Mouse (Mus musculus): ENCODE measurements around the gene Jtb. TPM values are rescaled to one million over a fixed set of nuclear protein-coding genes. Genes with fewer than 3 reads are reported as not detected.

Gene Jtb
- 87.6 and 100 TPM in 2 replicates for polyA plus RNA-seq (2015; fragmentation: Nextera tagmentation; extraction: Ambion mirVana)

DNA sequence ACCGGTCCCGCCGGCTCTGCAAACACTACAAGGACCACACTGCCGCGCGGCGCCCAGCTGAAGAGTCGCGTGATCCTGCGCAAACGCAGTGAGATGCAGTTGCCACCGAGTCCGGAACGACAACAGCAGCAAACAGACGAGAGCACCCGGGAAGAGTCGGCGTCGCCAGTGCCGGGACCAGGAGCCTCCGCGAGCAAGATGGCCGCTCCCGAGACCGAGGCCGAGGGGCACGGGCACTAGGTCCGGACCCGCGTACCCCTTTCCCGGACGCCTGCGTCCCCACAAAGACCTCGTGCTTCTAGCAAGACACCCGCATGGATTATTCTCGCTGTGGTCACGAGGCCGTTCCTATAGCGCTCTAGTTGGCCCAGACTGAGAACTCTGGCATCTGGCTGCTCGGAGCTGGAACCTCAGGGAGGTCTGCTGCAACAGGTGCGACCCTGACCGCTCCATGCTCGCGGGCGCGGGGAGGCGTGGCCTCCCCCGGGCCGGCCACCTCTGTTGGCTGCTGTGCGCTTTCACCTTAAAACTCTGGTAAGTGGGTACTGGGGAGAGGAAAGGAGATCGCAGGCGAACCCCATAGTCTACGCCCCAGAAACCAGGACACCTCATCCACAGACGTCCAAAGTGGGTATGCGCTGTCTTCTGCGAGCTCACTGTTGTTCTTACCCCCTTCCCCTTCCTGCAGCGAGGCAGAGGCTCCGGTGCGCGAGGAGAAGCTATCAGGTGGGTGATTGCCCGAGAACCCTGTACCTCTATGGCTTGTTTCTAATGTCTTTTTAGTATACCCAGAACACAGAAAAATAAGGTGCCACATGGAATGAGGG, at the start of gene Jtb:
Gene Jtb (plus strand): TSS at position 91 of the 827 bp plus-strand sequence.
- H3K4me1 ChIP-seq (ENCODE audit: control insufficient read depth, insufficient read depth, low read length), result peaks cover 6% of the 10 kb centered on the region
- peak within 1 kb of the TSS; percentile 56 for H3K4me3 ChIP-seq (ENCODE audit: low read depth, low read length)
- peak within 1 kb of the TSS; percentile 66 for H3K4me2 ChIP-seq (ENCODE audit: low read length)
- H3K36me3 ChIP-seq (ENCODE audit: control insufficient read depth, insufficient read depth, low read length), result peaks cover 8% of the 10 kb centered on the region
- H3K27ac ChIP-seq (ENCODE audit: low read length), result peak within 1 kb of the TSS; percentile 80
- H3K27me3 ChIP-seq (ENCODE audit: control insufficient read depth, insufficient read depth, low read depth, low read length), result no peaks in the 10 kb centered on the region
- no peaks in the 10 kb centered on the region for H3K9me3 ChIP-seq (replicated peaks; ENCODE audit: control insufficient read depth, low read length, poor library complexity, severe bottlenecking)
- peak; percentile 99 for ATAC-seq
- under 1% methylated on average over 61 of the region's 61 CpGs for WGBS
- H3K9ac ChIP-seq (ENCODE audit: low read depth, low read length), result peak within 1 kb of the TSS; percentile 66

DNA sequence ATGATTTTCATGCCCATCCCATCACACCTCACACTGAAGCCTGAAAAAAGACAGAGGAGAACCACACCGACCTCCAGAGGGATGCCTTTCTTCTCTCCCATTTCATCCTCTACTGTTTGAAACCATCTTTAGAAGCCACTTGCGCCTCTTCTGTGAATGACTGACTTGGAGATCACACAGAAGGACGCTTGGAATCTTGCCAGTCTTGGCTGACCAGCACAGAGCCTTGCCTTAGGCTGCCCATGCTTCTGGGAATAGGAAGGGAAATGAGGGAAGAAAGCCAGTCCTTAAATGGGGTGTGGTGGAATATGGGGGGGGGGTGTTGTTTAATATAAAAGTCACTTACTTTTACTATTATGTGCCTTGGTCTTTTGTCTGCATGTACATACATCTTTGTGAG, 47.8 kb upstream of the Jtb start:
- Histone ChIP-seq H3K27ac (ENCODE audit: low read length) (no peak overlapping the region), H3K9me3 (replicated peaks; ENCODE audit: control insufficient read depth, low read length, poor library complexity, severe bottlenecking) (no peaks in the 10 kb centered on the region), H3K9ac (ENCODE audit: low read depth, low read length) (no peak overlapping the region), H3K4me2 (ENCODE audit: low read length) (no peak overlapping the region), H3K27me3 (ENCODE audit: control insufficient read depth, insufficient read depth, low read depth, low read length) (no peaks in the 10 kb centered on the region), H3K4me3 (ENCODE audit: low read depth, low read length) (no peak overlapping the region), H3K36me3 (ENCODE audit: control insufficient read depth, insufficient read depth, low read length) (no peaks in the 10 kb centered on the region), H3K4me1 (ENCODE audit: control insufficient read depth, insufficient read depth, low read length) (no peaks in the 10 kb centered on the region)
- WGBS, result 67% methylated on average over 3 of the region's 3 CpGs
- ATAC-seq, result no peak

DNA sequence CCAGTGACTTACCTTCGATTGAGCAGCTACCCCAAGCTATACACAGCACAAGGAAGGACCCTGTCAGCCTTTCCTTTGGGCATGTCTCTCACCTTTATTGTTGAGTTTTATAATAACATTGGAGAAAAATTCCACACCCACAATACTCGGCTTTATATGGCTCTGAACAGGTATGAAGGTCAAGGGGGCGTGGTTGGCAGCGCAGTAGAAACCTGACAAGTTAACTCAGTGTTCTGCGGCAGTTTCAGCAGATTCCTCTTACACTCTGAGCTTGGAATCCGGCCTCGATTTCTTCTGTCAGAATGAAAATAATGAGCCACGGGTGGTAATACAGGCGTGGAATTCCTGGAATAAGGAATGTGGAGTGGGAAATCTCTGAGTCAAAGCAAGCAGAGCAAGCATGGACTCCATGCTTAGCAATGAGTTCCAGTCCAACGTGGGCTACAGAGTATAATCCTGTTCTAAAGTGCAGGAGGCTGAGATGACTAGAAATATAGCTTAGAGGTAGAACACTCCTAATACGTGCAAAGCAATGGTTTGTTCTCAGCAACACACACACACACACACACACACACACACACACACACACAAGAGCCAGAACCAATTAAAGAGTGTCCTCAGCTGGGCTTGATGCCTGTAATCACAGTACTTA, 40.4 kb upstream of the Jtb start:
- no peak for ATAC-seq
- H3K9ac ChIP-seq (ENCODE audit: low read depth, low read length), result no peak overlapping the region
- H3K9me3 ChIP-seq (replicated peaks; ENCODE audit: control insufficient read depth, low read length, poor library complexity, severe bottlenecking), result no peaks in the 10 kb centered on the region
- H3K27ac ChIP-seq (ENCODE audit: low read length), result no peak overlapping the region
- no peaks in the 10 kb centered on the region for H3K36me3 ChIP-seq (ENCODE audit: control insufficient read depth, insufficient read depth, low read length)
- H3K27me3 ChIP-seq (ENCODE audit: control insufficient read depth, insufficient read depth, low read depth, low read length), result no peaks in the 10 kb centered on the region
- 82% methylated on average over 11 of the region's 11 CpGs for WGBS
- H3K4me2 ChIP-seq (ENCODE audit: low read length), result no peak overlapping the region
- no peak overlapping the region for H3K4me3 ChIP-seq (ENCODE audit: low read depth, low read length)
- no peaks in the 10 kb centered on the region for H3K4me1 ChIP-seq (ENCODE audit: control insufficient read depth, insufficient read depth, low read length)

DNA sequence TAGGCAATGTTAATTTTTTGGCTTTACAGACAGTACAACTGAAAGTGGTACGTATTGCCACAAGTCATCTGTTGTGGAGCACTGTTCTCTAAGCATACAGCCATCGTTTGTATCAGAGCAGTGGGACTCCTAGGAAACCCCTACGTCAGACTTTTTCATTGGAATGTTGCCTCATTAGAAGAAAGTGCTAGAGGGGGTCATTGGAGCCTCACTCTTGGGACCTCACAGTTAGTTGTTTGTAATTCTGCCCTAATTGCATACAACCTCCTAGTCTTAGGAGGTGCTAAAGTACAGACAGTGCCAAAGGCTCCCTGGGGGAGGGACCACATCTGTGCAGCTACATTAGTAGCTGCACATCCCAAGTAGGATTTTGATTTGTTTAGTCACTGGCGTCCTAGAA, 36.6 kb upstream of the Jtb start:
- WGBS, result 69% methylated on average over 4 of the region's 4 CpGs
- H3K27ac ChIP-seq (ENCODE audit: low read length), result no peak overlapping the region
- H3K4me2 ChIP-seq (ENCODE audit: low read length), result no peak overlapping the region
- H3K27me3 ChIP-seq (ENCODE audit: control insufficient read depth, insufficient read depth, low read depth, low read length), result no peaks in the 10 kb centered on the region
- H3K9ac ChIP-seq (ENCODE audit: low read depth, low read length), result no peak overlapping the region
- H3K36me3 ChIP-seq (ENCODE audit: control insufficient read depth, insufficient read depth, low read length), result no peaks in the 10 kb centered on the region
- ATAC-seq, result no peak
- H3K4me1 ChIP-seq (ENCODE audit: control insufficient read depth, insufficient read depth, low read length), result no peaks in the 10 kb centered on the region
- H3K9me3 ChIP-seq (replicated peaks; ENCODE audit: control insufficient read depth, low read length, poor library complexity, severe bottlenecking), result no peaks in the 10 kb centered on the region
- no peak overlapping the region for H3K4me3 ChIP-seq (ENCODE audit: low read depth, low read length)

DNA sequence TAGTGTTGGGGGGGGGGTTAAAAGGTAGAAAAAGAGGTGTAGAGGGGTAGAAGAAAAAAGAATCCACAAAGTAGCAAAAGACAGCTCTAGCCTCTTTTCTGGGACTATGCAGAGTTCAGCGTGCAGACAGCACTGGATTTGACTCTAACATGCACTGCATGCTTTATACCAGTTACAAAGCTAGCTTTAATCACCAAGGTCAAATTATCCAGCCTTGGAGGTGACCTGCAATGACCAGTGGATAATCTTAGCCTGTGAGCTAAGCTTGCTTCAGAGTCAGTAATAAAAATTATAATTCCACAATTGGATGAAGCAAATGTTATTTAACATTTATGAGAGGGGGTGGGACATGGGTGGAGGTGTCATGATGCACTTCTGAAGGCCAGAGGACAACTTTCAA, 35.8 kb upstream of the Jtb start:
- H3K9me3 ChIP-seq (replicated peaks; ENCODE audit: control insufficient read depth, low read length, poor library complexity, severe bottlenecking), result no peaks in the 10 kb centered on the region
- H3K27me3 ChIP-seq (ENCODE audit: control insufficient read depth, insufficient read depth, low read depth, low read length), result no peaks in the 10 kb centered on the region
- no peaks in the 10 kb centered on the region for H3K4me1 ChIP-seq (ENCODE audit: control insufficient read depth, insufficient read depth, low read length)
- H3K27ac ChIP-seq (ENCODE audit: low read length), result no peak overlapping the region
- ATAC-seq, result no peak
- no peaks in the 10 kb centered on the region for H3K36me3 ChIP-seq (ENCODE audit: control insufficient read depth, insufficient read depth, low read length)
- no peak overlapping the region for H3K4me3 ChIP-seq (ENCODE audit: low read depth, low read length)
- H3K9ac ChIP-seq (ENCODE audit: low read depth, low read length), result no peak overlapping the region
- H3K4me2 ChIP-seq (ENCODE audit: low read length), result no peak overlapping the region
- WGBS, result 75% methylated on average over 1 of the region's 1 CpGs

- no peak for ATAC-seq
- Histone ChIP-seq H3K27ac (ENCODE audit: low read length) (no peak overlapping the region), H3K27me3 (ENCODE audit: control insufficient read depth, insufficient read depth, low read depth, low read length) (no peaks in the 10 kb centered on the region), H3K4me3 (ENCODE audit: low read depth, low read length) (no peak overlapping the region), H3K9me3 (replicated peaks; ENCODE audit: control insufficient read depth, low read length, poor library complexity, severe bottlenecking) (no peaks in the 10 kb centered on the region), H3K4me2 (ENCODE audit: low read length) (no peak overlapping the region), H3K9ac (ENCODE audit: low read depth, low read length) (no peak overlapping the region), H3K4me1 (ENCODE audit: control insufficient read depth, insufficient read depth, low read length) (no peaks in the 10 kb centered on the region), H3K36me3 (ENCODE audit: control insufficient read depth, insufficient read depth, low read length) (no peaks in the 10 kb centered on the region)
- whole genome bisulfite sequencing, result 81% methylated on average over 1 of the region's 1 CpGs
Observed at GRCm38 (mm10) chr3:90197548-90197947, 33.8 kb upstream of the Jtb start.

DNA sequence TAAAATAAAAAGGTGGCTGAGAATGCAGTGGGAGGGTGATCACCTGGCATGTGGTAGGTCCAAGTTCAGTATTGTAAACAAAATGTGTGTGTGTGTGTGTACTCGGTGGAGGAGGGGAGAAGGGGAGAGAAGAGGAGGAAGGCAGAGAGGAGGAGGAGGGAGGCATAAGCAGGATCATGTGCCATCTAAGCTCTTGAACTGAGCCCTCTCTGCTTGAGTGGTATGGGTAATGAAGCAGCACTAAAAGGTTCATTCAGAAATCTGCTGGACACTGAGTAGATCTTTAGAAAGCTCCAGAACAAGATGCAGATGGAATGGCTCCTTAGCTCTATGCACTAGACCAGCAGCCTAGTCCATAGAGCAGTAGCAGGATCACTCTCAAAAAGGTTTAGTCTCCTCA, 28.5 kb upstream of the Jtb start:
- H3K36me3 ChIP-seq (ENCODE audit: control insufficient read depth, insufficient read depth, low read length), result peaks cover 5% of the 10 kb centered on the region; the same call in 1 of the 2 replicates
- H3K4me1 ChIP-seq (ENCODE audit: control insufficient read depth, insufficient read depth, low read length), result no peaks in the 10 kb centered on the region
- WGBS, result 76% methylated on average over 1 of the region's 1 CpGs
- H3K4me3 ChIP-seq (ENCODE audit: low read depth, low read length), result no peak overlapping the region
- H3K9ac ChIP-seq (ENCODE audit: low read depth, low read length), result no peak overlapping the region
- no peaks in the 10 kb centered on the region for H3K9me3 ChIP-seq (replicated peaks; ENCODE audit: control insufficient read depth, low read length, poor library complexity, severe bottlenecking)
- no peak overlapping the region for H3K4me2 ChIP-seq (ENCODE audit: low read length)
- H3K27ac ChIP-seq (ENCODE audit: low read length), result no peak overlapping the region
- no peaks in the 10 kb centered on the region for H3K27me3 ChIP-seq (ENCODE audit: control insufficient read depth, insufficient read depth, low read depth, low read length)
- ATAC-seq, result no peak

GRCm38 (mm10) chr3:90203619-90204018, 27.8 kb upstream of the Jtb start:
- H3K9me3 ChIP-seq (replicated peaks; ENCODE audit: control insufficient read depth, low read length, poor library complexity, severe bottlenecking), result no peaks in the 10 kb centered on the region
- H3K27me3 ChIP-seq (ENCODE audit: control insufficient read depth, insufficient read depth, low read depth, low read length), result no peaks in the 10 kb centered on the region
- H3K36me3 ChIP-seq (ENCODE audit: control insufficient read depth, insufficient read depth, low read length), result peaks cover 11% of the 10 kb centered on the region; the same call in 1 of the 2 replicates
- H3K9ac ChIP-seq (ENCODE audit: low read depth, low read length), result no peak overlapping the region
- ATAC-seq, result no peak
- H3K4me2 ChIP-seq (ENCODE audit: low read length), result no peak overlapping the region
- 78% methylated on average over 5 of the region's 5 CpGs for WGBS
- H3K4me1 ChIP-seq (ENCODE audit: control insufficient read depth, insufficient read depth, low read length), result no peaks in the 10 kb centered on the region
- no peak overlapping the region for H3K4me3 ChIP-seq (ENCODE audit: low read depth, low read length)
- H3K27ac ChIP-seq (ENCODE audit: low read length), result no peak overlapping the region

DNA sequence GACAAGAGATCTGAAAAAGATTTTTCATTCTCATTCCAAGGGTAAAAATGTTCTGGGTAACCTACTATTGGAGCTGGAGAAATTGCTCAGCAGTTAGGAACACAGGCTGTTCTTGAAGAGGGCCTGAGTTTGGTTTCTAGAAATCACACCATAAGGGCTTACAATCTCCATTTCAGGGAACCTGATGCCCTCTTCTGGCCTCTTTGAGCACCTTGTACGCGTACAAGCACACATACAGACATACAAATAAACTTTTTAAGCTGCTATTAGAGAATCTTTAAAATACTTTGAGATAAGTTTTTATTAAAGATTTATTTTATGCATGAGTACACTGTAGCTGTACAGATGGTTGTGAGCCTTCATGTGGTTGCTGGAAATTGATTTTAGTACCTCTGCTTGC, 26.8 kb upstream of the Jtb start:
- Histone ChIP-seq H3K9ac (ENCODE audit: low read depth, low read length) (no peak overlapping the region), H3K4me1 (ENCODE audit: control insufficient read depth, insufficient read depth, low read length) (no peaks in the 10 kb centered on the region), H3K27me3 (ENCODE audit: control insufficient read depth, insufficient read depth, low read depth, low read length) (no peaks in the 10 kb centered on the region), H3K4me2 (ENCODE audit: low read length) (no peak overlapping the region), H3K36me3 (ENCODE audit: control insufficient read depth, insufficient read depth, low read length) (peaks cover 15% of the 10 kb centered on the region; the same call in 1 of the 2 replicates), H3K4me3 (ENCODE audit: low read depth, low read length) (no peak overlapping the region), H3K9me3 (replicated peaks; ENCODE audit: control insufficient read depth, low read length, poor library complexity, severe bottlenecking) (no peaks in the 10 kb centered on the region), H3K27ac (ENCODE audit: low read length) (no peak overlapping the region)
- no peak for ATAC-seq
- WGBS, result 97% methylated on average over 2 of the region's 2 CpGs
